Mouse (Mus musculus) Patski (cell line): ENCODE results near the gene Ap1s1. TPM values are rescaled to one million over a fixed set of nuclear protein-coding genes. Genes with fewer than 3 reads are reported as not detected.

Experiments
- ATAC-seq: fragments of 100-300 bp; one replicate; pipeline ENCODE4 v1.8.0; 2021
- CTCF ChIA-PET: fragments of 350-600 bp; sonication (Branson Sonifier 250); formaldehyde crosslinking; loops from one replicate; lab custom pipeline; 2022; ENCODE audit warnings: inconsistent platforms; lab: Charles Lee
- POLR2A ChIA-PET: fragments of 350-600 bp; sonication (Branson Sonifier 250); formaldehyde crosslinking; loops from one replicate; lab custom pipeline; 2022; ENCODE audit warnings: antibody characterized with exemption, inconsistent platforms; lab: Charles Lee
- DNase-seq: peaks from one replicate; pipeline ENCODE4 v3.0.0-alpha.2; 2011; ENCODE audit warnings: low read depth, low spot score
- H3K27me3 ChIP-seq: fragments of 371-371 bp; one replicate; pipeline ENCODE4 v1.5.1; 2021
- CTCF ChIP-seq: fragments of 100-300 bp; IDR thresholded peaks from one replicate; pipeline ENCODE4 v1.5.1; 2021
- in situ Hi-C: fragments of 300-500 bp; cut with MboI; formaldehyde crosslinking; loops from 3 replicates; pipeline ENCODE4 v1.11.1; 2018; ENCODE audit warnings: low pct_unique_long_range_greater_than_20kb, mixed read lengths
- polyA plus RNA-seq: library from polyadenylated mRNA; unstranded; gene quantifications from one replicate; pipeline ENCODE4 v1.2.3, GENCODE M21; 2021

The Ap1s1 gene
- polyA plus RNA-seq, 1 experiment from 2014 or later = 240 TPM

DNA sequence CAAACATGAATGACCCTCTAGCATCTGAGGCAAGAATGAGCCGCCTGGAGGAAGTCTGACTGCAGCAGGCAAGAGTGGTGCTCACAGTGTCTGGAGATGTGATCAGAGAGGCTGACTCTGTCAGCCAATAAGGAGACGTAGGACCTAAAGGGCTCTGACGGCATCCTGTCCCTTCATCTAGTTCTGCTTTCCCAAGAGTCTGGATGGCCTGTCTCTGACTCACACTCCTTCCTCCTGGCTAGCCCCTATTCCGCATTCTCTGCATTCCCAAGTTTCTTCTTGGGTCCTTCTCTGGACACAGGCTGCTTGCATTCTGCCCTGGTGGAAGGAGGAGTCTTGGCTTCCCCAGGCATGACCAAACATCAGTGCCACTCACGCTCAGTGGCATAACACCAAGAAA, 33.9 kb upstream of the Ap1s1 start:
- POLR2A ChIA-PET = interaction anchor here (1.0 to 2.2 kb wide), 4 partner anchors 9 to 25 kb away, joined by 3 to 9 read pairs (median 4); no protein-coding TSS in a partner anchor
- peak; percentile 97 for DNase-seq
- H3K27me3 ChIP-seq = no peaks in the 10 kb centered on the region
- peak; percentile 85 for ATAC-seq
- no peak for TF ChIP-seq CTCF
- in situ Hi-C loops = loop anchor here (25.0 kb wide), 1 partner anchor 1368 kb away; no protein-coding TSS in a partner anchor
- CTCF ChIA-PET = interaction anchor here (0.8 to 1.3 kb wide), 3 partner anchors 14 to 23 kb away, joined by 3 to 4 read pairs (median 3); no protein-coding TSS in a partner anchor

DNA sequence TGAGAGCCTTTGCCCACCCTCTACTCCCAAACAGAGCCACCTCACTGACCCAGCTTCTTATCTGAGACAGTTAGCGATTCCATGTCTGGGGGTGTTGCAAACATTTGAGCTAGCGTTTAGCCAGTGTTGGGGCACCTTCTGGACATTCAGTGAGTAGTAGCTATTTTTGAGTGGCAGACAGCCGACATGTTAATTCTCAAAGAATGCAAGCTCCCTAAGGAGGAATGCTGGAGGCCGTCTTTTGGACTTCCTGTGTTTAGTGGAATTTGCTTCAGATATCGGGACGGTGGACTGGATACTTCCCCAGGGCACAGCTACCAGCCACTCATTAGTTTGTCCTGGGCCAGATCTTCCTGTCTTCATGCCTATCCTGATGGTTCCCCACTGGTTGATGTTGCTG, 32.7 kb upstream of the Ap1s1 start:
- no peaks in the 10 kb centered on the region for H3K27me3 ChIP-seq
- no peak for TF ChIP-seq CTCF
- POLR2A ChIA-PET = interaction anchor here (0.7 to 1.3 kb wide), 3 partner anchors 24 to 30 kb away, joined by 3 to 7 read pairs (median 3); no protein-coding TSS in a partner anchor
- in situ Hi-C loops = loop anchor here (25.0 kb wide), 1 partner anchor 1366 kb away; no protein-coding TSS in a partner anchor
- DNase-seq (no peak), ATAC-seq (no peak)
- CTCF ChIA-PET = interaction anchor here (1.8 to 3.0 kb wide), 3 partner anchors 11 to 28 kb away, joined by 4 to 21 read pairs (median 6); no protein-coding TSS in a partner anchor

DNA sequence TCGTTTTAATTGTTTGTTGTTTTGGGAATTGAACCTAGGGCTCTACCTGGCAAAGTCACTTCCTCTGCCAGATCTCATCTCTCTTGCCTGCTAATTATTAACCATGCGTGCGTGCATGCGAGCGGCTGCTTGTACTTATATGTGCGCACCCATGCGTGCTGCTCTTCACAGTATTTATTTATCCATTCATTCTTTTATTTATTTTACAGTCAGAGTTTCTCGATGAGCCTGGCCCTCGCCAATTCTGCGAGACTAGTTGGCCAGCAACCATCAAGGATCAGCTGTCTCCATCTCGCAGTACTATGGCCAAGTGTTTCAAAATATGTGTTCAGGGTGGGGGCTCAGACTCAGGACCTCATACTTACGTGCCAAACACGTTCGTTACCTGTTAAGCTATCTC, 32.1 kb upstream of the Ap1s1 start:
- ChIA-PET POLR2A (interaction anchor here (0.7 to 1.3 kb wide), 3 partner anchors 24 to 30 kb away, joined by 3 to 7 read pairs (median 3); no protein-coding TSS in a partner anchor), CTCF (interaction anchor here (1.8 to 3.0 kb wide), 3 partner anchors 11 to 28 kb away, joined by 4 to 21 read pairs (median 6); no protein-coding TSS in a partner anchor)
- in situ Hi-C loops = loop anchor here (25.0 kb wide), 1 partner anchor 1366 kb away; no protein-coding TSS in a partner anchor
- DNase-seq = no peak
- no peaks in the 10 kb centered on the region for H3K27me3 ChIP-seq
- no peak for TF ChIP-seq CTCF
- no peak for ATAC-seq

DNA sequence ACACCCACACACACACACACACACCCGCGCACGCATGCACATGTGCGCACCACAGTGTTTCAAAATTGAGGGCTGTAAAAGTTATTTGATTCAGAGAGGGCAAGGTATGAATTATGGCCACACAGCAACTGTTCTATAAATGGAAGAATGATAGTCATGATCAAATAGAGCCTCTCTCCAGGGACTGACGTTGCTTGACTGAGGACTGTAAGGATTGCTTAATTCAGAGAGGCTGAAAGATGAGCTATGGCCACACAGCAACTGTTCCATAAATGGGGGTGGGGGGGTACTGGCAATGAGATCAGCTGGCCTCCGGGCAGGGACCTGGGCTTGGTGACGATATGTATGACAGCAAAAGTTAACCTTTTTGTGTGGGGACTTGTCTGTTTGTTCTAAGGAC, 31.3 kb upstream of the Ap1s1 start:
- H3K27me3 ChIP-seq = no peaks in the 10 kb centered on the region
- no peak for TF ChIP-seq CTCF
- ChIA-PET POLR2A (interaction anchor here (1.0 kb wide), 1 partner anchor 25 kb away, joined by 5 read pairs; no protein-coding TSS in a partner anchor), CTCF (interaction anchor here (1.2 to 3.0 kb wide), 3 partner anchors 10 to 26 kb away, joined by 3 to 21 read pairs (median 4); no protein-coding TSS in a partner anchor)
- in situ Hi-C loops = loop anchor here (25.0 kb wide), 1 partner anchor 1365 kb away; no protein-coding TSS in a partner anchor
- DNase-seq (no peak), ATAC-seq (no peak)

DNA sequence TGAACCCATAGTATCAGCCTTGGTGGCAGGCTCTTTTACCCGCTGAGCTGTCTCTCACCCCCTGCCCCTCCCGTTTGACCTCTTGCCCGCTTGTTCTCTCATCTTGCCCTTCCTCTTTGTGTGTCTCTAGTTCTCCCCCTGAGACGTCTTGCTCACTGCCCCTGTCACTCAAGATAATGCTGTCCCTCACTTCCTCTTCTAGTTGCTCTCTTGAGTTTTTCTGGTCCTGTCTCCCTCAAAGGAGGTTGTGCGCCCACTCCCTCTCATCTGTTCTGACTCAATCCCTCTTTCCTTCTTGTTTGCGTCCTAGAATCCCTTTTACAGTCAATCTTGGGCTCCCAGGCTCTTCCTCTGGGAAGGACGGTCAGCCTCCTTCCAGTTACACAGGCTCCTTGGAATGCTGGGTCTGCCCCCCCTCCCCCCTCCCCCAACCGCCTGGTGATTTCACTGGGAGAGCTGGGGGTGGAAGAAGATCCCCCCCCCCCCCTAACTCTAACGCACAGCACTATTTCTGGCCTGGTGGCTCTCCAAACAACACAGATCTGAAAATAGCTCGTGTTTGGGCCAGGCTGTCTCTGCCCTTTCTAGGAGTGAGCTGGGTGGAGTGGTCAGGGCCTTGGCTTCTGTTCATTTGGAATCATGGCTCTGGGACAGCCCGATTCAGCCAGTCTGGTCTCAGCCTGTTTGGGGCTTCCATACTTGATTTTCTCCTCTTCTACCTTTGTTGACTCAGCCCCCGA, 30.4 kb upstream of the Ap1s1 start:
- in situ Hi-C loops = loop anchor here (25.0 kb wide), 1 partner anchor 1364 kb away; no protein-coding TSS in a partner anchor
- H3K27me3 ChIP-seq = no peaks in the 10 kb centered on the region
- POLR2A ChIA-PET = interaction anchor here (0.6 to 1.0 kb wide), 4 partner anchors 26 to 406 kb away, joined by 3 to 5 read pairs (median 3); no protein-coding TSS in a partner anchor
- ATAC-seq (no peak), DNase-seq (peak; percentile 85)
- CTCF ChIA-PET = interaction anchor here (0.9 to 3.0 kb wide), 3 partner anchors 11 to 30 kb away, joined by 3 to 21 read pairs (median 3); no protein-coding TSS in a partner anchor
- TF ChIP-seq CTCF = no peak

DNA sequence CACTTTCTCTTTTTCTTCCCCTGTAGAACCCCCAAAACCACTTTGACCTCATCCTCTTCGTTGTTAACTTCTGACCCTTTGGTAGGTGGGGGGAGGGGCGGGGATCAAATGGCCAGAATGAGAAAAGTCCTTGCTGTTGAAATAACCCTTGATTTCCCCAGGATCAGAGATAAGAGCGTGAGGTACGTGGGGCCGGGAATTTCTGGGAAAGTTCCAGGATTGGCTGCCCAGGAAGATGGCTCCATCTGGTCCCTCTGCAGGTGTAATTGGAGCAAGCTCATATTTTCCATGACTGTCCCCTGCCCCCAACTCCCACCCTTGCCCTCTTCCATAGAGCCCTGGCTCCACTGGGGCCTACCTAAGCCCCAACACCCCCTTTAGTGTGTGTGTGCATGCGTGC, 29.8 kb upstream of the Ap1s1 start:
- ATAC-seq (no peak), DNase-seq (no peak)
- POLR2A ChIA-PET = interaction anchor here (0.6 to 0.9 kb wide), 2 partner anchors 29 to 407 kb away, joined by 3 read pairs; no protein-coding TSS in a partner anchor
- CTCF ChIA-PET = interaction anchor here (0.9 to 3.0 kb wide), 2 partner anchors 28 to 31 kb away, joined by 3 to 21 read pairs; no protein-coding TSS in a partner anchor
- TF ChIP-seq CTCF = no peak
- in situ Hi-C loops = loop anchor here (25.0 kb wide), 1 partner anchor 1363 kb away; no protein-coding TSS in a partner anchor
- H3K27me3 ChIP-seq = no peaks in the 10 kb centered on the region

DNA sequence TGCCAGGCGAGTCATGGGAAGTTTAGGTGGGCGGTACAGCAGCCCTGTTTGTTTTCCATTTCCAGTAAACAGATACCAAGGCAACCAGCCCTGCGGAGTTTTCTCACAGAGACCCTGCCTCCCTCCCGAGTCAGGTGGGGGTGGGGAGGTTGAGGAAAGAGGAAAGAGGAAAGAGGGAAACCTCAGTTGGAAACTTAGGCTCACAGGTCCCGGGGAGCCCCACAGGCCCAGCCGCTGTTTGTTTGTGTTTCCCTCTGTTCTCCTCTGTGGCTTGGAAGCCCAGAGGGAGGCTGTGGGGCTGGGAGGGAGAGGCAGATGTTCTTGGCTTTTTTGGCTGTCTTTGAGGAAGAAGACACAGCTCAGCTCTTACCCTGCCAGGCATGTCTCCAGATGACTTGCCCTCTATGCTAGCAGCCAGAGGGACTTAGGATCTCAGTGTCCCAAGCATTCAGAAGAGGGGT, 28.3 kb upstream of the Ap1s1 start:
- H3K27me3 ChIP-seq = no peaks in the 10 kb centered on the region
- ChIA-PET POLR2A (no interaction called here), CTCF (interaction anchor here (0.9 kb wide), 1 partner anchor 32 kb away, joined by 3 read pairs; no protein-coding TSS in a partner anchor)
- no peak for ATAC-seq
- in situ Hi-C loops = loop anchor here (5.0 kb wide), 1 partner anchor 42 kb away; no protein-coding TSS in a partner anchor
- TF ChIP-seq CTCF = no peak
- DNase-seq = no peak

DNA sequence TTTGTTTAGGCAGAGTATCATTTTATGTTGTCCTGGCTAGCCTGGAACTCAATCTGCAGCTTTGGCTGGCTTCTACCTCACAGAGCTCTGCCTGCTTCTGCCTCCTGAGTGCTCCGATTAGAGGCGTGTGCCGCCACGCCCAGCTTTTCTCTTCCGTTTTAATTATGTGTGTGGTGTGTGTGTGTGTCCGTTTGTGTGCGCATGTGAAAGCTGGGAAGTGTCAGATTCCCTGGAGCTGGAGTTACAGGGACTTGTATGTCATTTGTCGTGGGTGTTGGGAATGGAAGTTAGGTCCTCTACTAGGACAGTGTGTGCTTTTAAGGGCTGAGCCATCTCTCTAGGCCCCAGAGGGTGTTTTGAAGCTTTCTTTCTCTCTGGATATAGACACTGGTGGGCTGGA, 27.2 kb upstream of the Ap1s1 start:
- TF ChIP-seq CTCF = no peak
- no peaks in the 10 kb centered on the region for H3K27me3 ChIP-seq
- DNase-seq (no peak), ATAC-seq (no peak)
- CTCF ChIA-PET = interaction anchor here (2.5 kb wide), 1 partner anchor 29 kb away, joined by 12 read pairs; no protein-coding TSS in a partner anchor
- in situ Hi-C loops = loop anchor here (5.0 kb wide), 1 partner anchor 41 kb away; no protein-coding TSS in a partner anchor
- POLR2A ChIA-PET = interaction anchor here (0.8 to 1.2 kb wide), 2 partner anchors 10 to 33 kb away, joined by 3 to 5 read pairs; no protein-coding TSS in a partner anchor

DNA sequence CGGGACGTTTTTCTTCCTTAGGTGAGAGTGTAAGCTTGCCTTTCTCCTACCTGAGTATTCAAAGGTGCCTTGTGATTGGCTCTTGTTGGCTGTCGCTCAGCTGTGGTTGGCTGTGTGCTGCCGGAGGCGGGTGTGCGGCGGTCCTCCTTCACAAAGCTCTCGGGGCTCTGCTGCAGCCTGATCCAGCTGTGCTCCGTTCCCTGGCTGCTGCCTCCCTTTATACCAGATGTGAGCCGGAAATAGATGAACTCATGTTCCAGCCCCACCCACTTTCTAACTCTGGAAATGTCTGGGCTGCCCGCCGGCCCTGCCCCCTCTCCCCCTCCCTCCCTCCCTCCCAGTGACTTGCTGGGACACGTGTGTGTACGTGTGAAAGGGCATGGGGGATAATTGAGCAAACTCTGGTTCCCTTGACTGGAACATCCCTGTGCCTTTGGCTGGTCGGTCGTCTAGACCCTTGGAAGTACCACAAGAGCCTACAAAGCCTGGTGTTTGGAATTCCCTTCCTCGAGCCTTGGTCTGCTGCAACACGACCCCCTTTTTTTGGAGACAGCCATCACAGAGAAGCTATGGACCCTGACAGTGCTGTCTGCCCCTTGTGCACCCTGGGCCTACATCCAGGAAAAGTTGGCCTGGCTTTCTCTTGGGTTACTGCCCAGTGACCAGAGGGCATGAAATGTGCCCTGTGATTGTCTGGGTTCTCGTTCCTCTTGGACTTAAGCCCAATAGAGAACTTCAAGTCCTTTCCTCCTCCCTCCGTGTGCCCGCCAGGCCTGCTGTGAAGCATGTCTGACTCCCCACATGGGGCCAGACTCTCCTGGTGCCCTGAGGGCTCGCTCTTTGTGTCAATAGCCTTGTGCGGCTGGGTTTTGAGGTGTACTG, 26.4 kb upstream of the Ap1s1 start, which contains the start of gene Serpine1:
TSS of gene Serpine1 (minus strand) at position 190 of the 882 bp plus-strand sequence.
- no peaks in the 10 kb centered on the region for H3K27me3 ChIP-seq
- in situ Hi-C loops = loop anchor here (5.0 kb wide), 1 partner anchor 40 kb away; no protein-coding TSS in a partner anchor
- TF ChIP-seq CTCF = no peak
- CTCF ChIA-PET = interaction anchor here (1.1 to 2.5 kb wide), 2 partner anchors 30 to 32 kb away, joined by 3 to 12 read pairs; no protein-coding TSS in a partner anchor
- peak; percentile 61 for ATAC-seq
- POLR2A ChIA-PET = interaction anchor here (0.8 to 2.8 kb wide), 3 partner anchors 11 to 34 kb away, joined by 3 to 19 read pairs (median 5); no protein-coding TSS in a partner anchor
- DNase-seq = peak; percentile 100
